Mouse (Mus musculus): ENCODE measurements at regions not wholly inside any gene's neighbourhood (a gene's known extent, or its start where the extent isn't known, plus 50 kb on each side); places are given as distances from the start of the nearest gene placed in this dataset.

GRCm38 (mm10) chr12:78109931-78110330 lies 84.1 kb upstream of the Gm6657 start:
- DNase-seq: no peak

- no peak for DNase-seq
These were observed 75.9 kb upstream of the Gm6657 start for GRCm38 (mm10) chr12:78118131-78118530.

DNA sequence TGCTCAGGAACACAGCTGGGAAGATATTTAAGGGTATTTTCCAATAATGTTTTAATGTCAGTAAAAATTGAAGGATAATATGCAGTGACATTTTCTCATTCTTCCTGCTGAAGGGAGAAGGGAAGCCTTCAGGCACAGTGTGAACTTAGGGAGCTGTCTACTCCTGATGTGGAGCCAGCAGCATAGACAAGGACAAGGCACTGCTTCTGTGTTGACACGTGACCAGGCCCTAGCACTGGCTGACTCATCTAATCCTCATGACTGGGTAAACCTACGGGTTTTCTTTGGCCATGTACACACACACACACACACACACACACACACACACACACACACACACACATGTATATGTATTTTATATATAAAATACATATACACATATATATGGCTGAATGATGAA lies 74.8 kb upstream of the Gm6657 start:
- DNase-seq: no peak

DNA sequence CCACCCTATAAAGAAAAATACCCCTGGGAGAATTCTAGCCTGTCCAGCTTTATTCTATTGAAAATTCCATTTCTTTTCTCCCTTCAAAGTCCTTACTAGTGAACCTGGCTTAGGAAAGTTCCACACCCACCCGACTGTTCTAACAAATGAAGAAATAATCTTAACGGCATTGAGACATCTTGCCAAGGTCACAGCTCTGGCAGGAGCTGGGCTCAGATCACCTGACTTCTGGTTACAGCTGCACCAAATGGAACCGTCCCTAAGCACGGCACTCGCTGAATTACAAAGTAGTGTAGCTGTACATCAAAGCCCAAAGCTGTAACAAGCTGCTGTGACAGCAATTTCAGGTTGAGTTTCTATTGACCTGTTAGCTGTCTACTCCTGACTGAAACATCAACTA lies 74.2 kb upstream of the Gm6657 start:
- DNase-seq: no peak

GRCm38 (mm10) chr12:78129130-78129845 lies 64.8 kb upstream of the Gm6657 start:
- DNase-seq: no peak

DNA sequence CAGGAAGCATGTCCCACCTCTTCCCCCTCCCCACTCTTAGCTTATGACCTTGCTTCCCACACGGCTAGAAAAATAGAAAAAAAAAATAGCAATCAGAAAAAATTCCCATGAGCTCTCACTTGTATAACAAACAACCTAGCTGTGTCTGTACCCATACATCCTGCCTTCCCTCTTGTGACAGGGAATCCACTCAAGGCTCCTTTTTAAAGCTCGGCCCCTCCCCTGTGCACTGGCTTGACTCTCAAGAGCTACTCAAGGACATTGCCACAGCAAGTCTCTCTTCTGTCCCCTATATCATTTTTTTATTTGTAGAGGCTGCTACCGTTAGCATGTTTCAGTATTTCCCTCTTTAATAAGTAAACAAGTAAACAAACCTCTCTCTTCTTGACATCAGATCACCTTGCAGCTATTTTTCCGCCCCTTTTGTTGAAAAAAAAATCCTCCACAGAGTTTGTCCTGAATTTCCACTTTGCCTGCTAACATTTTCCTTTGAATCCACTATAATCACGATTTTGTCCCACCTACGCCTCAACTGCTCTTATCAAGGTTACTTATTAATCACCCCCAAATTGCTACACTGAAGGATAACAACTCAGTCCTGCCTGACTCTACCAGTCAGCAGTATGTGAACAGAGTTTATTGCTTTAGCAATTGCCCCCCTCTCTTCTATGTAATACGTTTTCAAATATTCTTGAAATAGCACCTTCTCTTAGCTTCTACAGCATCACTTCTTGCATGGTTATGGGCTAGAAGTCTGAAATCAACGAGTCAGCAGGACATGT lies 61.8 kb upstream of the Gm6657 start:
- no peak for DNase-seq

DNA sequence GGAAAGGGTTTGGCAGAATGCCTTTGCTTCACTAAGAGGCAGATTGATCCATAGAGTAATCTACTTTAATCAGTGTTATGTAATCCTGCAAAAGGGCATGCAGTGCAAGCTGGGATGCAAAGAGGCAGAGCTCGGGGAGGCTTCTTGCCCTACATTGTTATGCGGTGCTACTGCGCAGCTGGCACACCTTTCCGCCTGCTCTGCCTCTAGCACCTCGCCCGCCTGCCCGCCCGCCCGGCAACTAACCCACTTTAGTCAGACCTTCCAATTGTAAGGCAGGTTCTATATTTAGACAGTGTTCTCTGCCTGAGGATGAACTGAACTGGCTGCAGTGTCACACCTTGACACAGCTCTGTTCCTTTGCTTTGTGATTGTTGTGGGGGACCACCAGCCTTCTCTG lies 60.7 kb upstream of the Gm6657 start:
- no peak for DNase-seq

GRCm38 (mm10) chr12:78133984-78134383 lies 60.1 kb upstream of the Gm6657 start:
- DNase-seq: no peak

GRCm38 (mm10) chr12:78137196-78137595 lies 56.8 kb upstream of the Gm6657 start:
- DNase-seq: no peak

- no peak for DNase-seq
These were observed 55.6 kb upstream of the Gm6657 start for GRCm38 (mm10) chr12:78138467-78138866.

Data from spleen, adult 18-20 months (tissue).